9 mouse cellular contexts compared by ENCODE assay signal in the genomic region with DNA sequence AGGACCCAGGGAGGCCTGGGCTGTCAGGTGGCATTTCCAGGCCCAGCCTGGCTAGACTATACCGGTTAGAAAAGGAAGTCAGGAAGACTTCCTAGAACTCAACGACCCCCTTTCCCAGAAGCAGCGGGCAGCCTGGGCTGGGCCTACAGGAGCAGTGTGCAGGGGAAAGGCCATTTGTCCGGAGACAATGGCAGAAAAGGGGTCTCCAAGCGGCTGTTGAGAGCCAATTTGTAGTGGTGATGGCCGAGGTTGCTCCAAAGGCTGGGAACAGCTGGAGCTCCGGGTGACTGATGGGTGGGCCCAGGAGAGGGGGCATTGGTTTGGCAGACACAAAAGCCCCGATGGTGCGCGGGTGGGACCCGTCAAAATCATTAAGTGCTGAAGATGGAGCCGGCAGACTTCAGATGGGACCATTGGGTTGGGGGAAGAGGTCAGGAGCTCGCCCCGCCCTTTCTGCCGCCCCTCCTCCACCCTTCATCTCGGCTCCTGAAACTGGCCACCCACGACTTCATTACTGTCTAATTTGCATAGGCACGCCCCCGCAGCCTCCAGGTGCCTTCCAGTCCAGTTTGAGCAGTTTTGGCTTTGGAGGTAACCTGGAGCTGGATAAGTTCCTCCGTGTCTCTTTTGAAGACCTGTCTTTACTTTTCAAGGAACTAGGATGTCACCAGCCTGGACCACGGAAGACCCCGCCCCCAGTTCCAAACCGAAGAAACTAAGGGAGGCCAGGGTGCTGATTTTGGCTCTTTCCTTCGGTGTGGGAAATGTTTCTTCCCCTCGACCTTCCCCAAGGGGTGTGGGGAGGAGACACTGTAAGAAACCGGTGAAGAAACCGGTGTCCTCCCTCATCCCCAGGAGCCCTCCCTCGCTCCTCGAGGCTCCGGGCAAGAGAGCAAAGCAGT. TPM values are rescaled to one million over a fixed set of nuclear protein-coding genes. Genes with fewer than 3 reads are reported as not detected.
DNase-seq lines count a peak whose midpoint lies in the region; ATAC-seq and TF ChIP-seq lines count a peak whose summit lies in the region.
"Had no signal": no experiment of that assay in that cellular context is flagged by ENCODE, and none has a peak within 500 bp of the region (broad histone marks: within the 10 kb centered on the region; RNA-seq: fewer than 3 reads in every experiment).

No protein-coding gene starts in this region.

- H3K9me3 ChIP-seq in lung, embryonic 15.5 days, result no peaks in the 10 kb centered on the region
- no peaks in the 10 kb centered on the region for H3K9me3 ChIP-seq in forebrain, postnatal 0 days (ENCODE audit: low read length)
- no peaks in the 10 kb centered on the region for H3K9me3 ChIP-seq in limb, embryonic 15.5 days
- no peaks in the 10 kb centered on the region for H3K9me3 ChIP-seq in stomach, postnatal 0 days (ENCODE audit: control insufficient read depth, low read length)

- H3K4me3 ChIP-seq in lung, embryonic 15.5 days, result peak overlapping the region; percentile 31
- no peak overlapping the region for H3K4me3 ChIP-seq in lung, adult 2 months (replicated peaks; ENCODE audit: extremely low read depth, low read depth, low read length)
- H3K4me3 ChIP-seq in forebrain, postnatal 0 days (ENCODE audit: low read depth, low read length), result peak overlapping the region; percentile 33
- peak overlapping the region; percentile 41 for H3K4me3 ChIP-seq in limb, embryonic 15.5 days
- peak overlapping the region; percentile 27 for H3K4me3 ChIP-seq in stomach, postnatal 0 days (ENCODE audit: low read depth, low read length)

- H3K4me1 ChIP-seq in lung, embryonic 15.5 days, result peaks cover 21% of the 10 kb centered on the region
- no peaks in the 10 kb centered on the region for H3K4me1 ChIP-seq in lung, adult 2 months (ENCODE audit: control insufficient read depth, insufficient read depth, low read length)
- peaks cover 12% of the 10 kb centered on the region for H3K4me1 ChIP-seq in forebrain, postnatal 0 days (ENCODE audit: insufficient read depth)
- peaks cover 24% of the 10 kb centered on the region for H3K4me1 ChIP-seq in limb, embryonic 15.5 days
- no peaks in the 10 kb centered on the region for H3K4me1 ChIP-seq in stomach, postnatal 0 days (replicated peaks; ENCODE audit: control insufficient read depth, insufficient read depth)

- DNase-seq in lung, adult 2 months, result no peak
- no peak for DNase-seq in forebrain, postnatal 0 days
- DNase-seq in stomach, postnatal 0 days (ENCODE audit: low spot score), result no peak
- no peak for DNase-seq in cerebellum, postnatal 25 days
- no peak for DNase-seq in gastrocnemius, postnatal 14 days
- DNase-seq in cerebellum, adult 9-10 months, result no peak

- peak; percentile 31; the same call in 1 of the 2 replicates for ATAC-seq in lung, embryonic 15.5 days (ENCODE audit: borderline replicate concordance, extremely low read depth, low FRiP score, low TSS enrichment)
- no peak for ATAC-seq in forebrain, postnatal 0 days
- no peak for ATAC-seq in limb, embryonic 15.5 days (ENCODE audit: insufficient number of reproducible peaks, low FRiP score, low TSS enrichment, low read depth)
- ATAC-seq in stomach, postnatal 0 days (ENCODE audit: low FRiP score, low TSS enrichment), result no peak

- peaks cover 72% of the 10 kb centered on the region for H3K27me3 ChIP-seq in lung, embryonic 15.5 days
- H3K27me3 ChIP-seq in forebrain, postnatal 0 days (ENCODE audit: insufficient read depth, low read length), result peaks cover 49% of the 10 kb centered on the region
- peaks cover 67% of the 10 kb centered on the region for H3K27me3 ChIP-seq in limb, embryonic 15.5 days
- 0 out of 2 replicates have a peak, but pooled peaks cover 4% of the 10 kb centered on the region for H3K27me3 ChIP-seq in stomach, postnatal 0 days (ENCODE audit: control insufficient read depth, insufficient read depth, low read length)

- no peak for TF ChIP-seq CTCF in lung, adult 2 months (IDR thresholded peaks at IDR 0.05; ENCODE audit: insufficient read depth, low read length)
- no peak for TF ChIP-seq CTCF in forebrain, postnatal 0 days (IDR thresholded peaks at IDR 0.05; ENCODE audit: low read depth)
- no peak for TF ChIP-seq CTCF in stomach, postnatal 0 days (IDR thresholded peaks at IDR 0.05; ENCODE audit: low read depth)

- WGBS in lung, embryonic 15.5 days, result 3% methylated on average over 30 of the region's 30 CpGs
- WGBS in lung, adult 2 months, result 6% methylated on average over 30 of the region's 30 CpGs
- 6% methylated on average over 30 of the region's 30 CpGs for WGBS in forebrain, postnatal 0 days
- WGBS in limb, embryonic 15.5 days, result 6% methylated on average over 30 of the region's 30 CpGs
- 3% methylated on average over 29 of the region's 30 CpGs for WGBS in stomach, postnatal 0 days

- peak overlapping the region; percentile 72 for H3K4me2 ChIP-seq in lung, embryonic 15.5 days
- H3K4me2 ChIP-seq in forebrain, postnatal 0 days (ENCODE audit: low read depth), result peak overlapping the region; percentile 73
- peak overlapping the region; percentile 84 for H3K4me2 ChIP-seq in limb, embryonic 15.5 days
- H3K4me2 ChIP-seq in stomach, postnatal 0 days (replicated peaks; ENCODE audit: low read depth), result peak overlapping the region; percentile 50

- H3K27ac ChIP-seq in lung, embryonic 15.5 days, result no peak overlapping the region
- H3K27ac ChIP-seq in forebrain, postnatal 0 days (ENCODE audit: low read depth, low read length), result no peak overlapping the region
- no peak overlapping the region for H3K27ac ChIP-seq in limb, embryonic 15.5 days
- H3K27ac ChIP-seq in stomach, postnatal 0 days (replicated peaks), result no peak overlapping the region

- intact Hi-C loops in gastrocnemius, postnatal 14 days (cut with DNase I; ENCODE audit: low total_unique reads), result no loop called here

- H3K36me3 ChIP-seq in lung, embryonic 15.5 days, result no peaks in the 10 kb centered on the region
- no peaks in the 10 kb centered on the region for H3K36me3 ChIP-seq in forebrain, postnatal 0 days (ENCODE audit: insufficient read depth)
- no peaks in the 10 kb centered on the region for H3K36me3 ChIP-seq in limb, embryonic 15.5 days
- H3K36me3 ChIP-seq in stomach, postnatal 0 days (ENCODE audit: control insufficient read depth, insufficient read depth, low read length), result no peaks in the 10 kb centered on the region

- H3K9ac ChIP-seq in lung, embryonic 15.5 days, result no peak overlapping the region
- peak overlapping the region; percentile 43 for H3K9ac ChIP-seq in forebrain, postnatal 0 days
- H3K9ac ChIP-seq in limb, embryonic 15.5 days, result 0 out of 2 replicates have a peak overlapping the region, but pooled peaks have one; percentile 14
- no peak overlapping the region for H3K9ac ChIP-seq in stomach, postnatal 0 days (ENCODE audit: low read length)

- TF ChIP-seq POLR2A in lung, adult 2 months (IDR thresholded peaks at IDR 0.05; ENCODE audit: borderline replicate concordance, extremely low read depth, low read depth, low read length), result no peak

- TF ChIP-seq EP300 in stomach, postnatal 0 days (optimal IDR thresholded peaks at IDR 0.05), result no peak

RNA-seq across cellular contexts. Expression of a gene that starts 36.3 kb away (rescaled TPM):
- polyA plus RNA-seq in lung, embryonic 15.5 days (2015; fragmentation: Nextera tagmentation; extraction: Ambion mirVana), result 0.10 TPM in 1 of 2 replicates, not detected in the other
- not detected in 2 replicates for polyA plus RNA-seq in lung, adult 2 months (2012; rRNA removed)
- 0.05 TPM in 1 of 2 replicates, not detected in the other for total RNA-seq in forebrain, postnatal 0 days (2014; rRNA removed)
- polyA plus RNA-seq in forebrain, postnatal 0 days (2015; fragmentation: Nextera tagmentation; extraction: Ambion mirVana), result 0.06 TPM in 2 replicates
- polyA plus RNA-seq in limb, embryonic 15.5 days (2015; fragmentation: Nextera tagmentation; extraction: Ambion mirVana), result not detected in 2 replicates
- polyA plus RNA-seq in stomach, postnatal 0 days (2015; fragmentation: Nextera tagmentation; extraction: Ambion mirVana), result 0.05 TPM in 1 of 2 replicates, not detected in the other
- total RNA-seq in gastrocnemius, postnatal 14 days (2021), result not detected
- total RNA-seq: hematopoietic stem cell, adult 5-6 weeks had no signal

Comparison
In these comparisons a context has a peak if more than half of its experiments do, and no peak if none do; other contexts are left out.
1. H3K9ac ChIP-seq: peak in forebrain, postnatal 0 days (single experiment) and limb, embryonic 15.5 days (single experiment); none in lung, embryonic 15.5 days (single experiment) and stomach, postnatal 0 days (single experiment).
2. Peak in every context shown above with its lines, with median percentiles within 50 percentile points of each other: H3K4me2 ChIP-seq.